Mouse (Mus musculus): ENCODE measurements at regions not wholly inside any gene's neighbourhood (a gene's known extent, or its start where the extent isn't known, plus 50 kb on each side); places are given as distances from the start of the nearest gene placed in this dataset.

GRCm38 (mm10) chr15:93733731-93734510 lies 138.2 kb upstream of the Prickle1 start:
- DNase-seq (ENCODE audit: extremely low spot score in 1 of 2, low spot score in 1 of 2), result no peak

- DNase-seq (ENCODE audit: extremely low spot score in 1 of 2, low spot score in 1 of 2), result no peak
Observed at GRCm38 (mm10) chr15:93732825-93733224, 137.1 kb upstream of the Prickle1 start.

- DNase-seq (ENCODE audit: extremely low spot score in 1 of 2, low spot score in 1 of 2), result no peak
Observed at GRCm38 (mm10) chr15:93731161-93731560, 135.5 kb upstream of the Prickle1 start.

GRCm38 (mm10) chr15:93715443-93715842 lies 119.8 kb upstream of the Prickle1 start:
- no peak for DNase-seq (ENCODE audit: extremely low spot score in 1 of 2, low spot score in 1 of 2)

GRCm38 (mm10) chr15:93713428-93713827 lies 117.7 kb upstream of the Prickle1 start:
- DNase-seq (ENCODE audit: extremely low spot score in 1 of 2, low spot score in 1 of 2), result peak in 1 of 2 experiments; percentile 27

GRCm38 (mm10) chr15:93712594-93712993 lies 116.9 kb upstream of the Prickle1 start:
- DNase-seq (ENCODE audit: extremely low spot score in 1 of 2, low spot score in 1 of 2), result no peak

- no peak for DNase-seq (ENCODE audit: extremely low spot score in 1 of 2, low spot score in 1 of 2)
Observed at GRCm38 (mm10) chr15:93711150-93711784, 115.6 kb upstream of the Prickle1 start.

GRCm38 (mm10) chr15:93710493-93711149 lies 114.9 kb upstream of the Prickle1 start:
- DNase-seq (ENCODE audit: extremely low spot score in 1 of 2, low spot score in 1 of 2), result no peak

GRCm38 (mm10) chr15:93706366-93706930 lies 110.8 kb upstream of the Prickle1 start:
- no peak for DNase-seq (ENCODE audit: extremely low spot score in 1 of 2, low spot score in 1 of 2)

- no peak for DNase-seq (ENCODE audit: extremely low spot score in 1 of 2, low spot score in 1 of 2)
Observed at GRCm38 (mm10) chr15:93705651-93706050, 110.0 kb upstream of the Prickle1 start.

- DNase-seq (ENCODE audit: extremely low spot score in 1 of 2, low spot score in 1 of 2), result no peak
Observed at GRCm38 (mm10) chr15:93705109-93705508, 109.4 kb upstream of the Prickle1 start.

GRCm38 (mm10) chr15:93701017-93701416 lies 105.3 kb upstream of the Prickle1 start:
- DNase-seq (ENCODE audit: extremely low spot score in 1 of 2, low spot score in 1 of 2), result no peak

GRCm38 (mm10) chr15:93699971-93700370 lies 104.3 kb upstream of the Prickle1 start:
- DNase-seq (ENCODE audit: extremely low spot score in 1 of 2, low spot score in 1 of 2), result no peak

- DNase-seq (ENCODE audit: extremely low spot score in 1 of 2, low spot score in 1 of 2), result no peak
Observed at GRCm38 (mm10) chr15:93698182-93698822, 102.6 kb upstream of the Prickle1 start.

GRCm38 (mm10) chr15:93690717-93691116 lies 95.0 kb upstream of the Prickle1 start:
- no peak for DNase-seq (ENCODE audit: extremely low spot score in 1 of 2, low spot score in 1 of 2)

GRCm38 (mm10) chr15:93690011-93690410 lies 94.3 kb upstream of the Prickle1 start:
- peak in 1 of 2 experiments; percentile 15 for DNase-seq (ENCODE audit: extremely low spot score in 1 of 2, low spot score in 1 of 2)

- DNase-seq (ENCODE audit: extremely low spot score in 1 of 2, low spot score in 1 of 2), result no peak
Observed at GRCm38 (mm10) chr15:93686385-93686784, 90.7 kb upstream of the Prickle1 start.

GRCm38 (mm10) chr15:93681602-93682001 lies 85.9 kb upstream of the Prickle1 start:
- DNase-seq (ENCODE audit: extremely low spot score in 1 of 2, low spot score in 1 of 2), result peak in 1 of 2 experiments; percentile 9

- DNase-seq (ENCODE audit: extremely low spot score in 1 of 2, low spot score in 1 of 2), result no peak
Observed at GRCm38 (mm10) chr15:93675624-93676023, 79.9 kb upstream of the Prickle1 start.

- no peak for DNase-seq (ENCODE audit: extremely low spot score in 1 of 2, low spot score in 1 of 2)
Observed at GRCm38 (mm10) chr15:93673976-93674375, 78.3 kb upstream of the Prickle1 start.

GRCm38 (mm10) chr15:93663876-93664275 lies 68.2 kb upstream of the Prickle1 start:
- no peak for DNase-seq (ENCODE audit: extremely low spot score in 1 of 2, low spot score in 1 of 2)

All from layer of hippocampus, postnatal 25 days (tissue).